Mouse (Mus musculus) limb, embryonic 15.5 days (tissue): ENCODE data around the gene Mmp8. TPM values are rescaled to one million over a fixed set of nuclear protein-coding genes. Genes with fewer than 3 reads are reported as not detected.

Experiments
- ATAC-seq: fragments of 200-750 bp; cut with Nextera tagmentation; 2 replicates; pipeline ENCODE4 v1.8.0; 2017; ENCODE audit warnings: low read depth, moderate TSS enrichment; ENCODE audit not compliant: insufficient number of reproducible peaks, low FRiP score, low TSS enrichment
- H3K27ac ChIP-seq: fragments of 300-500 bp; sonication (generic); 2 replicates; pipeline ENCODE4 v1.5.1; 2015; ENCODE audit warnings: moderate library complexity, mild to moderate bottlenecking, inconsistent platforms
- H3K27me3 ChIP-seq: fragments of 300-500 bp; sonication (generic); 2 replicates; pipeline ENCODE4 v1.6.1; 2015; ENCODE audit warnings: inconsistent platforms
- H3K36me3 ChIP-seq: fragments of 300-500 bp; sonication (generic); 2 replicates; pipeline ENCODE4 v1.6.1; 2015; ENCODE audit warnings: inconsistent platforms
- H3K4me1 ChIP-seq: fragments of 300-500 bp; sonication (generic); 2 replicates; pipeline ENCODE4 v1.6.1; 2015; ENCODE audit warnings: inconsistent platforms
- H3K4me2 ChIP-seq: fragments of 300-500 bp; sonication (generic); 2 replicates; pipeline ENCODE4 v1.6.1; 2015; ENCODE audit warnings: mild to moderate bottlenecking, inconsistent platforms
- H3K4me3 ChIP-seq: fragments of 300-500 bp; sonication (generic); 2 replicates; pipeline ENCODE4 v1.5.1; 2015; ENCODE audit warnings: mild to moderate bottlenecking, inconsistent platforms
- H3K9ac ChIP-seq: fragments of 300-500 bp; sonication (generic); 2 replicates; pipeline ENCODE4 v1.6.1; 2015; ENCODE audit warnings: inconsistent platforms
- H3K9me3 ChIP-seq: fragments of 300-500 bp; sonication (generic); 2 replicates; pipeline ENCODE4 v1.6.1; 2016; ENCODE audit warnings: inconsistent platforms
- WGBS: fragments of 180-500 bp; shearing (Covaris S2); methylation state at CpG from one replicate; pipeline ENCODE4 v1.1.7; 2015; 5-methylcytosine and 5-hydroxymethylcytosine counted together
- polyA plus RNA-seq: library from polyadenylated mRNA; unstranded; fragments of >200 nt; fragmentation: Nextera tagmentation; extraction: Ambion mirVana; gene quantifications from 2 replicates; pipeline ENCODE4 v1.2.1, GENCODE M21; 2015

Mmp8 gene
- 1.1 and 1.3 TPM in 2 replicates for polyA plus RNA-seq

GRCm38 (mm10) chr9:7558221-7559017, at the start of gene Mmp8:
Mmp8 (plus strand) TSS chr9:7558456.
- Histone ChIP-seq H3K4me2 (no peak within 1 kb of the TSS), H3K9me3 (no peaks in the 10 kb centered on the region), H3K27ac (no peak within 1 kb of the TSS), H3K4me1 (no peaks in the 10 kb centered on the region), H3K36me3 (no peaks in the 10 kb centered on the region), H3K27me3 (no peaks in the 10 kb centered on the region), H3K9ac (no peak within 1 kb of the TSS), H3K4me3 (no peak within 1 kb of the TSS)
- ATAC-seq, result no peak
- WGBS, result 78% methylated on average over 8 of the region's 8 CpGs

- ATAC-seq, result no peak; the same call in 1 of the 2 replicates
- WGBS, result 70% methylated on average over 10 of the region's 10 CpGs
- no peak overlapping the region for H3K4me3 ChIP-seq
- H3K36me3 ChIP-seq, result no peaks in the 10 kb centered on the region
- no peaks in the 10 kb centered on the region for H3K27me3 ChIP-seq
- H3K9ac ChIP-seq, result no peak overlapping the region
- no peak overlapping the region for H3K27ac ChIP-seq
- H3K9me3 ChIP-seq, result no peaks in the 10 kb centered on the region
- H3K4me2 ChIP-seq, result no peak overlapping the region
- no peaks in the 10 kb centered on the region for H3K4me1 ChIP-seq
Measured at GRCm38 (mm10) chr9:7509619-7510233, 48.5 kb upstream of the Mmp8 start.

- Histone ChIP-seq H3K9me3 (no peaks in the 10 kb centered on the region), H3K36me3 (no peaks in the 10 kb centered on the region), H3K27ac (no peak overlapping the region), H3K4me2 (no peak overlapping the region), H3K27me3 (no peaks in the 10 kb centered on the region), H3K4me3 (no peak overlapping the region), H3K4me1 (no peaks in the 10 kb centered on the region), H3K9ac (no peak overlapping the region)
- 56% methylated on average over 4 of the region's 4 CpGs for WGBS
- ATAC-seq, result no peak
Measured at GRCm38 (mm10) chr9:7517944-7518571, 40.2 kb upstream of the Mmp8 start.

GRCm38 (mm10) chr9:7526255-7526940, 31.9 kb upstream of the Mmp8 start:
- H3K27ac ChIP-seq, result no peak overlapping the region
- ATAC-seq, result no peak
- H3K4me3 ChIP-seq, result no peak overlapping the region
- no peaks in the 10 kb centered on the region for H3K9me3 ChIP-seq
- no peaks in the 10 kb centered on the region for H3K27me3 ChIP-seq
- no peak overlapping the region for H3K4me2 ChIP-seq
- no peaks in the 10 kb centered on the region for H3K4me1 ChIP-seq
- 56% methylated on average over 4 of the region's 4 CpGs for WGBS
- no peaks in the 10 kb centered on the region for H3K36me3 ChIP-seq
- H3K9ac ChIP-seq, result no peak overlapping the region

- no peaks in the 10 kb centered on the region for H3K27me3 ChIP-seq
- no peak overlapping the region for H3K27ac ChIP-seq
- no peak overlapping the region for H3K4me3 ChIP-seq
- ATAC-seq, result no peak
- H3K4me1 ChIP-seq, result no peaks in the 10 kb centered on the region
- H3K9me3 ChIP-seq, result no peaks in the 10 kb centered on the region
- no peak overlapping the region for H3K4me2 ChIP-seq
- no peaks in the 10 kb centered on the region for H3K36me3 ChIP-seq
- H3K9ac ChIP-seq, result no peak overlapping the region
Measured at GRCm38 (mm10) chr9:7542763-7543162, 15.5 kb upstream of the Mmp8 start.

GRCm38 (mm10) chr9:7544923-7545457, 13.3 kb upstream of the Mmp8 start:
- no peak overlapping the region for H3K27ac ChIP-seq
- no peak for ATAC-seq
- 46% methylated on average over 1 of the region's 1 CpGs for WGBS

GRCm38 (mm10) chr9:7545471-7545870, 12.8 kb upstream of the Mmp8 start:
- no peaks in the 10 kb centered on the region for H3K9me3 ChIP-seq
- H3K4me1 ChIP-seq, result no peaks in the 10 kb centered on the region
- no peak overlapping the region for H3K9ac ChIP-seq
- H3K27me3 ChIP-seq, result no peaks in the 10 kb centered on the region
- WGBS, result 31% methylated on average over 1 of the region's 1 CpGs
- H3K4me3 ChIP-seq, result no peak overlapping the region
- no peaks in the 10 kb centered on the region for H3K36me3 ChIP-seq
- H3K4me2 ChIP-seq, result no peak overlapping the region
- ATAC-seq, result no peak
- H3K27ac ChIP-seq, result no peak overlapping the region

More at GRCm38 (mm10) chr9:7544923-7545457, 13.3 kb upstream of the Mmp8 start:
- Histone ChIP-seq H3K4me2 (no peak overlapping the region), H3K27me3 (no peaks in the 10 kb centered on the region), H3K9ac (no peak overlapping the region), H3K4me1 (no peaks in the 10 kb centered on the region), H3K9me3 (no peaks in the 10 kb centered on the region), H3K4me3 (no peak overlapping the region), H3K36me3 (no peaks in the 10 kb centered on the region)

GRCm38 (mm10) chr9:7545920-7546319, 12.3 kb upstream of the Mmp8 start:
- no peak overlapping the region for H3K9ac ChIP-seq
- H3K4me3 ChIP-seq, result no peak overlapping the region
- no peak for ATAC-seq
- H3K4me1 ChIP-seq, result no peaks in the 10 kb centered on the region
- WGBS, result 86% methylated on average over 7 of the region's 7 CpGs
- no peaks in the 10 kb centered on the region for H3K9me3 ChIP-seq
- H3K27ac ChIP-seq, result no peak overlapping the region
- no peak overlapping the region for H3K4me2 ChIP-seq
- H3K36me3 ChIP-seq, result no peaks in the 10 kb centered on the region
- no peaks in the 10 kb centered on the region for H3K27me3 ChIP-seq

GRCm38 (mm10) chr9:7551943-7552342, 6.3 kb upstream of the Mmp8 start:
- Histone ChIP-seq H3K9me3 (no peaks in the 10 kb centered on the region), H3K27me3 (no peaks in the 10 kb centered on the region), H3K9ac (no peak overlapping the region), H3K4me2 (no peak overlapping the region), H3K36me3 (no peaks in the 10 kb centered on the region), H3K4me3 (no peak overlapping the region), H3K4me1 (no peaks in the 10 kb centered on the region), H3K27ac (no peak overlapping the region)
- no peak for ATAC-seq

- H3K27me3 ChIP-seq, result no peaks in the 10 kb centered on the region
- H3K27ac ChIP-seq, result no peak overlapping the region
- WGBS, result 73% methylated on average over 3 of the region's 3 CpGs
- no peak overlapping the region for H3K4me3 ChIP-seq
- no peak for ATAC-seq
- no peaks in the 10 kb centered on the region for H3K9me3 ChIP-seq
- no peaks in the 10 kb centered on the region for H3K4me1 ChIP-seq
- H3K4me2 ChIP-seq, result no peak overlapping the region
- no peaks in the 10 kb centered on the region for H3K36me3 ChIP-seq
- H3K9ac ChIP-seq, result no peak overlapping the region
Measured at GRCm38 (mm10) chr9:7553536-7553935, 4.7 kb upstream of the Mmp8 start.

- 32% methylated on average over 3 of the region's 3 CpGs for WGBS
Measured at GRCm38 (mm10) chr9:7554382-7554781, 3.9 kb upstream of the Mmp8 start.

More at GRCm38 (mm10) chr9:7554382-7554781, 3.9 kb upstream of the Mmp8 start:
- Histone ChIP-seq H3K27ac (no peak overlapping the region), H3K27me3 (no peaks in the 10 kb centered on the region), H3K4me1 (no peaks in the 10 kb centered on the region), H3K36me3 (no peaks in the 10 kb centered on the region), H3K4me2 (no peak overlapping the region), H3K9me3 (no peaks in the 10 kb centered on the region), H3K4me3 (no peak overlapping the region), H3K9ac (no peak overlapping the region)
- ATAC-seq, result no peak
